Mouse (Mus musculus) pancreas, adult 10 weeks (tissue): Measurements from ENCODE around the gene Myadm. TPM values are rescaled to one million over a fixed set of nuclear protein-coding genes. Genes with fewer than 3 reads are reported as not detected.

ENCODE experiments used
- polyA plus RNA-seq: library from polyadenylated mRNA; stranded (reverse); fragments of 350-450 nt; fragmentation: Illumina TruSeq; extraction: RNeasy Lipid Tissue Mini Kit (QIAGEN cat#74804); gene quantifications from one replicate; pipeline ENCODE4 v1.2.3, GENCODE M21; 2015; ENCODE audit warnings: low read depth, low replicate concordance; ENCODE audit not compliant: insufficient read depth

Myadm gene
- polyA plus RNA-seq: 27.3 TPM

GRCm38 (mm10) chr7:3288976-3289970, at the start of gene Myadm, which contains the start of gene Prkcg:
Gene Myadm (plus strand): TSS chr7:3289080.
Gene Prkcg (plus strand): TSS chr7:3289179.

DNA sequence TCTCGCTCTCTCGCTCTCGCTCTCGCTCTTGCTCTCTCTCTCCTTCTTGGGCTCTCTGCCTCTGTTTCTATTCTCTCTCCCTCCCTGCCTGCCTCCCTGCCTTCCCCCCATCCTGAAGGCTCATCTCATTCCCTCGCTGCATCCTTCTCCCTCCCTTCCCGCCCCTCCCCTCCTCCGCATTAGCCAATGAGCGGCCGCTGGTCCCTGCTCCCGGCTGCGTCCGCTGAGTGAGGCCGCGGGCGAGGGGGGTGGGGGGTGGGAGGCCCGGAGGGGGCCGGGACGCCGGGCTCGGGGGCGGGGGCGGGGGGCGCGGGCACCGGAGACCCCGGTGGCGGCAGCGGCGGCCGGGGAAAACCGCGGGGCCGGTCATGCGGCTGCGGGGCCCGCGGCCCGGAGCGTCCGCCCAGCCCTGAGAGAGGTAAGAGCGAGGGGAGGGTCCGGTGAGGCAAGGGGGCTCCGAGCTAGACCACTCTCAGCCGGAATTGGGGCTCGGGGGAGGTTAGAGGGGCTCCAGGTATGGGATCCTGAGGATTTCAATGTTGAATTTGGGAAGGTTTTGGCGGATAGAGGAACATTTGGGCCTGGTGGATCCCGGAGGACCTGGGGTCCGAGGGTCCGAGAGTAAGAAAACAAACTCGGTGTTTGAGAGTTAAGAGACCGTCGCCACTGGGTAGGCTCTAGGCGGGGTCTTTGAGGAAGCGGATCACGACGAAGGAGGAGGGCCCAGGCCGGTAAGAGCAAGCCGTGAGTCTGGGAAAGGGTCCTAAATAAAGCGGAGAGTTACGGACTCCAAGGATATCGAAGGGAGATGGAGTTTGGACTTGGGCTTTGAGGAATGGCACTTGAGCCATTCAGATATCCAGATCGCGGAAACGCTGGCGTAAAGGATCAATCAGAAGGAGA, 44.0 kb downstream of the Myadm start, which contains the start of gene Cacng7:
TSS of gene Cacng7 (plus strand) at position 337 of the 903 bp plus-strand sequence.

Other genes with a start within 250 kb of the Myadm start
- not detected for gene AU018091, start 119.9 kb upstream of the Myadm start, polyA plus RNA-seq
- not detected for gene Nlrp12, start 39.3 kb upstream of the Myadm start, polyA plus RNA-seq
- 0.59 TPM for gene Prkcg, start 99 bp downstream of the Myadm start, polyA plus RNA-seq
- gene Cacng7, start 43.9 kb downstream of the Myadm start, polyA plus RNA-seq: 2.0 TPM
- gene Cacng8, start 101.6 kb downstream of the Myadm start, polyA plus RNA-seq: not detected
- gene Cacng6, start 135.1 kb downstream of the Myadm start, polyA plus RNA-seq: not detected
- gene Tarm1, start 213.5 kb downstream of the Myadm start, polyA plus RNA-seq: not detected